Mouse (Mus musculus): ENCODE data around the gene Nwd2.

- TF ChIP-seq CTCF (IDR thresholded peaks at IDR 0.05; ENCODE audit: extremely low read depth, insufficient read depth, low read length) = no peak
- peak; percentile 52; the same call in 1 of the 2 replicates for TF ChIP-seq POLR2A (IDR thresholded peaks at IDR 0.05; ENCODE audit: extremely low read depth, insufficient read depth, low read length)
Measured at GRCm38 (mm10) chr5:63649070-63649532, at the start of gene Nwd2.

All from cortical plate, adult 2 months (tissue).